Mouse (Mus musculus): ENCODE results near the gene Panx2. TPM values are rescaled to one million over a fixed set of nuclear protein-coding genes. Genes with fewer than 3 reads are reported as not detected.

Gene Panx2
- polyA plus RNA-seq, 1 experiment, result 2.8 TPM

GRCm38 (mm10) chr15:89076156-89076731 lies 16.7 kb downstream of the Panx2 start:
- H3K27me3 ChIP-seq (ENCODE audit: control insufficient read depth, insufficient read depth, low read length, poor library complexity, severe bottlenecking), result no peaks in the 10 kb centered on the region
- no peaks in the 10 kb centered on the region for H3K4me1 ChIP-seq (ENCODE audit: control insufficient read depth, insufficient read depth, low read length)
- peak overlapping the region; percentile 97 for H3K4me3 ChIP-seq (ENCODE audit: low read depth, low read length)
- H3K27ac ChIP-seq (ENCODE audit: insufficient read depth, low read length), result no peak overlapping the region
- peak overlapping the region; percentile 97 for H3K9ac ChIP-seq (ENCODE audit: low read depth, poor library complexity, severe bottlenecking)
- no peaks in the 10 kb centered on the region for H3K9me3 ChIP-seq (replicated peaks; ENCODE audit: control insufficient read depth, insufficient read depth, low read length, poor library complexity, severe bottlenecking)
- no peaks in the 10 kb centered on the region for H3K36me3 ChIP-seq (ENCODE audit: control insufficient read depth, insufficient read depth, low read length, poor library complexity, severe bottlenecking)
- TF ChIP-seq CTCF (IDR thresholded peaks at IDR 0.05; ENCODE audit: low read depth, low read length), result no peak
- no peak for TF ChIP-seq POLR2A (IDR thresholded peaks at IDR 0.05; ENCODE audit: insufficient read depth, low read length)
- no peak for TF ChIP-seq EP300 (IDR thresholded peaks at IDR 0.05; ENCODE audit: insufficient read depth, low read depth, low read length)

- Histone ChIP-seq H3K9ac (ENCODE audit: low read depth, poor library complexity, severe bottlenecking) (no peak overlapping the region), H3K36me3 (ENCODE audit: control insufficient read depth, insufficient read depth, low read length, poor library complexity, severe bottlenecking) (no peaks in the 10 kb centered on the region), H3K27me3 (ENCODE audit: control insufficient read depth, insufficient read depth, low read length, poor library complexity, severe bottlenecking) (no peaks in the 10 kb centered on the region), H3K4me1 (ENCODE audit: control insufficient read depth, insufficient read depth, low read length) (no peaks in the 10 kb centered on the region), H3K27ac (ENCODE audit: insufficient read depth, low read length) (no peak overlapping the region), H3K9me3 (replicated peaks; ENCODE audit: control insufficient read depth, insufficient read depth, low read length, poor library complexity, severe bottlenecking) (no peaks in the 10 kb centered on the region), H3K4me3 (ENCODE audit: low read depth, low read length) (no peak overlapping the region)
- TF ChIP-seq EP300 (IDR thresholded peaks at IDR 0.05; ENCODE audit: insufficient read depth, low read depth, low read length), result no peak
These were observed 18.8 kb downstream of the Panx2 start for GRCm38 (mm10) chr15:89078208-89078836.

- H3K9ac ChIP-seq (ENCODE audit: low read depth, poor library complexity, severe bottlenecking), result no peak overlapping the region
- no peak for TF ChIP-seq CTCF (IDR thresholded peaks at IDR 0.05; ENCODE audit: low read depth, low read length)
- TF ChIP-seq POLR2A (IDR thresholded peaks at IDR 0.05; ENCODE audit: insufficient read depth, low read length), result no peak
- H3K4me3 ChIP-seq (ENCODE audit: low read depth, low read length), result no peak overlapping the region
- no peaks in the 10 kb centered on the region for H3K36me3 ChIP-seq (ENCODE audit: control insufficient read depth, insufficient read depth, low read length, poor library complexity, severe bottlenecking)
- H3K27me3 ChIP-seq (ENCODE audit: control insufficient read depth, insufficient read depth, low read length, poor library complexity, severe bottlenecking), result no peaks in the 10 kb centered on the region
- no peaks in the 10 kb centered on the region for H3K4me1 ChIP-seq (ENCODE audit: control insufficient read depth, insufficient read depth, low read length)
- H3K9me3 ChIP-seq (replicated peaks; ENCODE audit: control insufficient read depth, insufficient read depth, low read length, poor library complexity, severe bottlenecking), result no peaks in the 10 kb centered on the region
- no peak overlapping the region for H3K27ac ChIP-seq (ENCODE audit: insufficient read depth, low read length)
These were observed 24.4 kb downstream of the Panx2 start for GRCm38 (mm10) chr15:89083906-89084305.

GRCm38 (mm10) chr15:89084826-89085225 lies 25.3 kb downstream of the Panx2 start:
- H3K4me1 ChIP-seq (ENCODE audit: control insufficient read depth, insufficient read depth, low read length), result no peaks in the 10 kb centered on the region
- H3K4me3 ChIP-seq (ENCODE audit: low read depth, low read length), result no peak overlapping the region
- no peak for TF ChIP-seq POLR2A (IDR thresholded peaks at IDR 0.05; ENCODE audit: insufficient read depth, low read length)
- TF ChIP-seq EP300 (IDR thresholded peaks at IDR 0.05; ENCODE audit: insufficient read depth, low read depth, low read length), result no peak
- no peak for TF ChIP-seq CTCF (IDR thresholded peaks at IDR 0.05; ENCODE audit: low read depth, low read length)
- H3K36me3 ChIP-seq (ENCODE audit: control insufficient read depth, insufficient read depth, low read length, poor library complexity, severe bottlenecking), result no peaks in the 10 kb centered on the region
- no peak overlapping the region for H3K27ac ChIP-seq (ENCODE audit: insufficient read depth, low read length)
- H3K9me3 ChIP-seq (replicated peaks; ENCODE audit: control insufficient read depth, insufficient read depth, low read length, poor library complexity, severe bottlenecking), result no peaks in the 10 kb centered on the region
- H3K27me3 ChIP-seq (ENCODE audit: control insufficient read depth, insufficient read depth, low read length, poor library complexity, severe bottlenecking), result no peaks in the 10 kb centered on the region
- H3K9ac ChIP-seq (ENCODE audit: low read depth, poor library complexity, severe bottlenecking), result no peak overlapping the region

- H3K27me3 ChIP-seq (ENCODE audit: control insufficient read depth, insufficient read depth, low read length, poor library complexity, severe bottlenecking), result no peaks in the 10 kb centered on the region
- no peaks in the 10 kb centered on the region for H3K9me3 ChIP-seq (replicated peaks; ENCODE audit: control insufficient read depth, insufficient read depth, low read length, poor library complexity, severe bottlenecking)
- H3K4me1 ChIP-seq (ENCODE audit: control insufficient read depth, insufficient read depth, low read length), result no peaks in the 10 kb centered on the region
- H3K27ac ChIP-seq (ENCODE audit: insufficient read depth, low read length), result no peak within 1 kb of the TSS
- peak within 1 kb of the TSS; percentile 60 for H3K9ac ChIP-seq (ENCODE audit: low read depth, poor library complexity, severe bottlenecking)
- H3K4me3 ChIP-seq (ENCODE audit: low read depth, low read length), result peak within 1 kb of the TSS; percentile 80
- no peaks in the 10 kb centered on the region for H3K36me3 ChIP-seq (ENCODE audit: control insufficient read depth, insufficient read depth, low read length, poor library complexity, severe bottlenecking)
- no peak for TF ChIP-seq EP300 (IDR thresholded peaks at IDR 0.05; ENCODE audit: insufficient read depth, low read depth, low read length)
- peak; percentile 5 for TF ChIP-seq POLR2A (IDR thresholded peaks at IDR 0.05; ENCODE audit: insufficient read depth, low read length)
- TF ChIP-seq CTCF (IDR thresholded peaks at IDR 0.05; ENCODE audit: low read depth, low read length), result no peak
These were observed 29.2 kb downstream of the Panx2 start, which contains the start of gene Selenoo for GRCm38 (mm10) chr15:89088607-89089247. Selenoo (plus strand) TSS chr15:89089084.

Data from ES-Bruce4 (cell line).